Mouse (Mus musculus): ENCODE data around the gene Txnrd2. TPM values are rescaled to one million over a fixed set of nuclear protein-coding genes. Genes with fewer than 3 reads are reported as not detected.

Txnrd2 gene
- polyA plus RNA-seq, 1 experiment from 2014 or later, result 11.3 TPM

DNA sequence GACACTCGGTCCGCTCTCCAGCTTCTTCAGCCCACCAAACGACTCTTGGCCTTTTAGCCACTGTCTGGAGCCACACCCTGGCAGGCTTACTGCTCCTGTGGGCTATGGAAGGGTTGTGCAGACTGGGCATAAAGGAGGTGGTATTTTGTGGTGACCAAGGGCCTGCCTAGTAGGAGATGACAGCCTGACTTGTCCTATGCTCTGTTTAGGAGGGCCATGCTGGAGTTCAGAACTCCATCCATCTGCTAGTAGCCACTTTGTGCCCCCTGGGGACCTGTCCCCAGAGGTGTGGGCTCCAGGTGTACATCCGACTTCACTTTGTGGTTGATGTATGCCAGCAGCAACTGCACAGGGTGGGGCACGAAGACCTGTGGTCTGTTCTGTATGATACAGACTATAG is 32.6 kb upstream of the Txnrd2 start:
- DNase-seq (ENCODE audit: low spot score), result no peak

DNA sequence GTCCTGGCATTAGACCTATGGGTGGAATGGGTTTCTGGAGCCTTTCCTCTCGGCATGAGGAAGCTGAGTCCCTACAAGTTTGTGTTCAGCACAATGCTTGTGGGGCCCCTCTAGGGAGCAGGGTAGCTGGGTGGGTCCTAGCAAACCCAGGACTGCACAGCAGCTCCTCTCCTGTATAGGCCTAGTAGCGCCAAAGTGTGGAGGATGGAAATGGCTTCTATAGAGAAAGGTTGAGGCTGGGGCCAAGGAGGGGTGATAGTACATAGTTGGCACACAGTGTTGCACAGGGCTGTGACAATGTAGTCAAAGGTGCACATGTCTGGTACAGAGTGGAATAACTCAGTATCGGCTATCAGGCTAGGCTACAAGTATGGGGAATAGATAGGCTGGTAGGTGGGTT is 32.1 kb upstream of the Txnrd2 start:
- DNase-seq (ENCODE audit: low spot score), result no peak

DNA sequence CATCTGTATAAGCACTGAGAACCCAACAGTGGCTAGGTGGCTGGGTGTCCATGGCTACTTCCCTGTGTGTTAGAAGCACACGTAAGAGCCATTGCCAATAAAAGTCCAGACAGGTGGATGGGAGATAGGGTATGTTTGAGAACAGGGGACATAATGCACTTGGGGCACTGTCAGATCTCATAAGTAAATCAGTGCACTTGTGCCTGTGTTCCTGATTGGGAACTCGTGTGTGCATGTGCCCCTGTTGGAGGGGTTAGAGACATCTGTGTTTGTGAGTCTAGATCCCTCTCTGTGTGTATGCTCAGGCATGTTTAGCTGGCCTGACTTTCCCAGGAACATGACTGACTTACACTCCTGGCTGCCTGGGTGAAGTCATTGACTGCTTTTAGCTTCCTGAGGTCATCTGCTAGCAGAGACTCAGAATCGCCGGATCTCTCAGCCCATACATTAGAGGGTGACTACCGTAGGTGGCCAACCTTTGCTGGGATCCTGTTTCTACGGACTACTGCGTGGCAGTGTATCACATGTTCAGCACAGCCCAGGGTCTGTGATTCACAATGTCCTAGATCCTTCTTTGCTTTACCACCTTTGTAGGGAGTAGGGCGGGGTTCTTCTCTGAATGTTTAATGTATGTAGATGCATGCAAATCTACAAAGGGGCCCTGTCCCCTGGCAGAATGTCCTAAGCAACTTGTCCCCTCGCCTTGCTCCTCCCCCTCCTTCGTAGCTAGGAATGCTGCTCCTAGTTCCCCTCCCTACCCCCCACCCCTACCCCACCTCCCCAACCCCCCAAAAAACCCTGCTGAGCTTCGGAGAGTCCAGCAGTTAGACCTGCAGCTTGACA is 31.2 kb upstream of the Txnrd2 start:
- DNase-seq (ENCODE audit: low spot score), result no peak

DNA sequence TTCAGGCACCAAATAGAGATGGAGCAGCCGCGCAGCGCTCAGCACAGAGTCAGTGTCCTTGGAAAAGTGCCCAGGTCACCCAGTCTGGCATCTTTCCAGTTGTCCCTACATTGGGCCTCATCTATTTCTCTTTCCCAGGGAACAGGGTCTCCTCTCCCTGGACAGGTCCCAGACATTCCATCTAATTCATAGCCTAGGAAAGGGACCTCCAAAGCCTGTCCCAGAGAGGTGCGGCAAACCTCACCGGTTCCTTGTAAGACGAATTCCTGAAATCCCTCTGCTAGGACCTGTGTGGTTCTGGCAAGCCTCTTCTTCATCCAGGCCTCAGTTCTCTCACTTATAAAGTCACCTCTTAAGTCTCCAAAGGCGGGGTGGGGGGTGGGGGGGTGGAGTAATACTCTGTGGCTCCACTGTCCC is 30.6 kb upstream of the Txnrd2 start:
- DNase-seq (ENCODE audit: low spot score), result no peak

DNA sequence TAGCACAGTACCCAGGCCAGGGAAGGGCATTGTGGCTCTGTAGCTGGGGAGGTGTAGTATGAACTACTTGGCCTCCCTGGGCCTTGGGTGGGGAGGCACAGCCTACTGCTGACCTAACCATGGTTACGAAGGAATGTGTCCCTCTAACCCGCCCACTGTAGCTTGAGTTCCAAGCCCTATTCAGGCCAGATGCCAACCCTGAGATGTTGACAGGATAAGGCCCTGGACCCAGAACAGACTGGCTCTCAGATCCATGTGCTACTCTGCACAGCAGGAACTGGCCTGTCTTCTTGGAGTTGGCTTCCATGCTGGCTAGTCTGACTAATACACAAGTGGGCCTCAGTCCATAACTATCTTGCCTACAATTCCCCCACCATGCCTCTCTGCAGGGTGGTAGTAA is 30.0 kb upstream of the Txnrd2 start:
- no peak for DNase-seq (ENCODE audit: low spot score)

DNA sequence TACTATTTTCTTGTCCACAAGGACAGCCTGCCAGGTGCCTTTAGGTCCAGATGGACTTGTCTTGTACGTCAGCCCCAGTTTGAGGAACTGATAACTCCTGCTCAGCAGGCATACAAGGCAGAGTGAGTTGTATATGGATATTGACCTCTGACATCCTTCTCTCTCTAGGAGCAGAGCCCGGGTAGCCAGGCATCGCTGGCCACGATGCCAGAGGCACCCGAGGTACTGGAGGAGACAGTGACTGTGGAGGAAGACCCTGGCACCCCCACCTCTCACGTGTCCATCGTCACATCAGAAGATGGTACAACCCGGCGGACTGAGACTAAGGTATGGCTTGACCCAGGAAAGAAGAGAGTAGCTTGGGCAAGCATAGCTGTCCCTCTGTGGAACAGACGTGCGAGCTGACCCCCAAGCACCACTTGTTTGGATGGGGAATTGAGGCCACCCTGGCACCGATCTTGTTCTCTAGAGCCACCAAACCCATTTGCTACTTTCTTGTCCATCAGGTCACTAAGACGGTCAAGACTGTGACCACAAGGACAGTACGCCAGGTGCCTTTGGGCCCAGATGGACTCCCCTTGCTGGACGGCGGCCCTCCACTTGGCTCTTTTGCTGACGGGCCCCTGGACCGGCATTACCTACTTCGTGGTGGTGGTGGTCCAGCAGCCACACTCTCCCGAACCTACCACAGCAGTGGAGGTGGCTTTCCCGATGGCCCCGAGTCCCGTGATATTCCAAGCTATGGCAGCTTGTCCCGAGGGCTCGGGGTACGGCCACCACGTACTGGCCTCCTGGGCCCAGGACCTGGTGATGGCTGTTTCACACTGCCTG is 29.2 kb upstream of the Txnrd2 start:
- no peak for DNase-seq (ENCODE audit: low spot score)

DNA sequence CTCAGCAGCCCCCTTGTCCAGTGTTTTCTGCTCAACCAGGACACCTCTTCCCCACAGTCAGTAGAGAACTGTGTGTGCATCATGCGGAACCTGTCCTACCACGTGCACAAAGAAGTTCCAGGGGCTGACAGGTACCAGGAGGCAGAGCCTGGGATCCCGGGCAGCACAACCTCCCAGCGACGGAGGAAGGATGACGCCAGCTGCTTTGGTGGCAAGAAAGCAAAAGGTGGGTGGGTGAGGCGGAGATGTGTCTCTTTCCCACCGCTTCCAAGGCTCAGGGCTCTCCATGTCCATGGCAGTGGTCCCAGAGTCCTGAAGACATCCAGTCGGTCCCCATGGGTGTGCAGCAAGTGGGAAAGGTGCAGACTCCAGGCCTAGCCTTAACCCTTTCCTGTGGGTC is 26.2 kb upstream of the Txnrd2 start:
- DNase-seq (ENCODE audit: low spot score), result no peak

DNA sequence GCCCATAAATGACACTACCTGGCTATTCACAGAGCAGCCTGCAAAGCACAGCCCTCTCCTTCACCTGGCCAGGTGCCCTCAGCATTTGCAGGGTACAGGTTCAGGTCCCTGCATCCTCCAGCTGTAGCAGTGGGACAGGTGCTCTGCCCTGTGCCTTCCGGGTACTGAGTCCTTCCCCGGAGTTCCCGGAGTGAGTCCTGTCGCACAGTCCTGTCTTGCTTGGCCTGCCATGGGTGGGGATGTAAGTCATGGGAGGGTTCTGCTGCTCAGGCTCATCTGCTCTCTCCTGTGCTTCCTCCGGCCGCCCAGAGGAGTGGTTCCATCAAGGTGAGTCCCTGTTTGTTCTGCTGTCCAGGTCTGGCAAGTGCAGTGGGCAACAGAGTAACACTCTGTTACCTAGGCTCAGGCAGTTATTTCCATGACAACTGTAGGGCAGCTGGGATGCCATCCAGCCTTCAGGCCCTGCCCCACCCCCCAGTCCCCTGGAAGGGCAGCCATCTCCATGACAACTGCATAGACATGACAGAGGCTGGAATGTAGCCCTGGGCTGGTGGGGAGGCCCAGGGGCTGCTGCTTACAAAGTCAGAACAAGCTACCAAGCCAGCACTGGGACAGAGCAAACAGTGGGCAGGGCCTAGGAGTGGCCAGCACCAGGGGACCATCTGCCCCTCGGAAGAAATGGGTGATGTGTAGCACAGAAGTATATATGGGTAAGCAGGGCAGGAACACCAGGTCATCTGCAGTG is 25.5 kb upstream of the Txnrd2 start:
- no peak for DNase-seq (ENCODE audit: low spot score)

DNA sequence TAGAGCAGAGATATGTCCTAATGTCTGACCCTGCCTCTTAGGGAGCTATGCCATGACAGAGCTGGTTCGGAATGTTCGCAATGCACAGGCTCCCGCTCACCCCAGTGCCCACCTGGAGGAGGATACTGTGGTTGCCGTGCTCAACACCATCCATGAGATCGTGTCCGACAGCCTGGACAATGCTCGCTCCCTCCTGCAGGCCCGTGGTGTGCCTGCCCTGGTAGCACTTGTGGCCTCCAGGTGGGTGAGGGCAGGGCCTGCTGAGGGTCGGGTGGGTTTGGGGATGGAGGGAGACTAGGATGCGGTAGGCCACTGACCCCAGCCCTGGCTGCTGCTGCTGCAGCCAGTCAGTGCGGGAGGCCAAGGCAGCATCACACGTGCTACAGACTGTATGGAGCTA is 22.9 kb upstream of the Txnrd2 start:
- no peak for DNase-seq (ENCODE audit: low spot score)

DNA sequence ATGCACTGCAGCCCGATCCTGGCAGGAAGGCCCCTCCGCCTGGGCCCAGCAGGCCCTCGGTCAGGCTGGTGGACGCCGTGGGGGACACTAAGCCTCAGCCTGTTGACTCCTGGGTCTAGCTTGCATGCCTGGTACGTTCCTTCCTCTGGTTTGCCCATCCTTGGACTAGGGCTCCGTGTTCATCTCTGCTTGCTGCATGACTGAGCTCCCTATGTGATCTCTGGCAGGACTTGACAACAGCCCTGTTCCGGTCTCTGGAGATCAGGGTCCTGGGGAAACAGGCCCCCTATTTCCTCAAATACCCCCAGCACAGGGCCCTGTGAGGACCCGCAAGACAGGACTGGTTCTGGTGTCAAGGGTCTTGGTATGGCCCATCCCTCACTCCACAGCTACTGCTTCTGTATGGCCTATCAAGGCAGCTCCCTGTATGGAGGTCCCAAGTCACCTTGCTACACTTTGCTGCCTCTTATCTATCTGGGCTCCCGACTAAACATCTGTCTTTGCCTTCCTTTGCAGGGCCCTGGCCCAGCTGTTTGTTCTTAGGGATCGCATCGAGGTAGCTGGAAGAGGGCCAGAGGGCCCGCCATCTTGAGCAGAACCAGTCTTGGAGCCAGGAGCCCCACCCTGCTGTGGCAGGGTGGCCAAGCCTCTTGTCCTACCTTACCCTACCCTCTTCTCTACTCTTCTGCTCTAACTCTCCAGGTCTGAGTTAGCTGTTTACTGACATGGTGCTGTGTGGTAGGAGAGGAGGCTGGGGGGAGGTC is 20.9 kb upstream of the Txnrd2 start:
- no peak for DNase-seq (ENCODE audit: low spot score)

DNA sequence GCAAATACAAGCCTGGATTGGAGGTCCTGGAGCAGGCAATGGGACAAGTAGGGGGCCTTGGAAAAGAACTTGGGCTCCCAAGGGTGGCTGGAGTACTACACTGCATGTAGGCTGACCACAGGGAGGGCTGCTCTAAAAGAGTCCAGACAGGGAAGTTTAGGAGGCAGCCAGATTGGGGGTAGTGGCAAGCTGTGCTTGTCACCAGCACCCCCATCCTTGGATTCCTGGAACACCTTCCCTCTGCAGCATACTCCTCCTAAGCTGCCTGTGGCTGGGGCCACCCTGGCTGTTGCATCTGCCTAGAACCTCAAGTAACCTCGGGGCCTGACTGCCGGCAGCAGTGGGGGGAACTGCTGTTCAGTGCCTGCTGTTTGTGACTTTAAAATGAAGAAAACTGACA is 20.3 kb upstream of the Txnrd2 start:
- DNase-seq (ENCODE audit: low spot score), result no peak

DNA sequence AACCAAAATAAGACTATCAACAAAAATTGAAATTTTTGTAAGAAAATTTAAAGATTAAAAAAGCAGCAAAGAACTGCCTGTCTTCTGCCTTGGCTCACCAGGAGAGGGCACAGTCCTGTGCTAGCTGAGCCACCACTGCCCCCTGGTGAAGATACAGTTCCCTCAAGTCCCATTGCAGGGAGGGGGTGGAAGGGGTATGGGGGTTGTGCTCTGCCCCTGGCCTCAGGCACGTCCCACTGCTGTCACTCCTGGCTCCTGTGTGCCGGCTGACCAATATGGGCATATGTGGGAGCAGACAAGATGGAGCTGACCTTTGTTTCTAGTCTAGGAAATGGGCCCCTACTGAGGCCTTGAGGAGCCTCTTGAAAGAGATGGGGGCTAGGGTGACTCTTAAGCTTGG is 19.9 kb upstream of the Txnrd2 start:
- DNase-seq (ENCODE audit: low spot score), result peak; percentile 72

DNA sequence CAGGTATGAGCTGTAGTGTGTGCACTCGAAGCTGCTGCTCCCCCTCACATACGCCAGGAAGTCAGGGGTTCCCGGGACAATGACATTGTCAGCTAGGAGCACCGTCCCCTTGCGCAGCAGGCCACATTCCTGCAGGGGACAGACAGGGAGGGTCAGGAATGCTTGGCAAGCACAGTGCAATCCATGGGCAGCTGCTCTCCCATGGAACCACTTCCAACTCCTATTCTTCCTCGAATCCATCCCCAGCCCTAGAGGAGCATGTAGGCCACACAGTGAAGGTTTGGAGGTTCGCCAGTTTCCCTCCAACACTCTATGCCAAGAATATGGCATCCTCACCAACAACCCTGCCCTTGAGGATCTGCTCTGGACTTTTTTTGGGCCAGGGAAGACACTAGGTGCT is 18.3 kb upstream of the Txnrd2 start:
- DNase-seq (ENCODE audit: low spot score), result no peak

DNA sequence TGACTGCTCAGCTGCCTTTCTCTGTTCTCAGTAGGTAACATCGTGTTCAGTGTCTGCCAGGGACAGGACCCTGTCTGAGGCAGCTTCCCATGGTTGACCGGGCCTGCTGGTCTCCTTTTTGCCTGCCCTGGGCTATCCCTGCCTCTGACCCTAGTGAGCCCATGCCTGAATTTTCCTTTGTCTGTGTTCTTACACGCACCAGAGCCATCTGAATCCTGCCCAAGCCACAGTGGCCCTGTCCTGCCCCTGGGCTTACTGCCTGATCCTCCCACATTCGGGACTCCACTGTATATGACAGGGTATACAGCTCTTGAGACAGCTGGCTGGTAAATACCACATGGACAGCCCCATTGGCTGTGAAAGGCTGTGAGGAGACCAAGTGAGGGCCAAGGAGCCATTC is 16.4 kb upstream of the Txnrd2 start:
- no peak for DNase-seq (ENCODE audit: low spot score)

DNA sequence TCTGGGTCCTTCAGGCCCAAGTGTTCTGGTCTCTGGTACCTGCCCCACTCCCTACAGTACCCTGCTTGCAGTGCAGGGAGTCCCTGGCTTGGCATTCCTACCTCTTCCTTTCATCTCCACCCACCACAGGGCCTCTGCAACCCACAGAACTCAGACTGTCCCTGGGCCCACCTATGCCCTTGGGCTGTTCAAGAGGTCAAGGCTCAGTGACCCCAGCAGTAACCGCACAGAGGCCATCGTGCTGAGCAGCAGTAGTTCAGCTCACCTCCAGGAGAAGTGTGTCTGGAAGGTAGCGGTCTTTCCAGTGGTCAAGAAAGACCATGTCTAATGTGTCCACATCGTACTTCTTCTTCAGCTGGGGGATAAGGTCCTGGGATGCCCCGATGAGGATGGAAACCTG is 15.8 kb upstream of the Txnrd2 start:
- DNase-seq (ENCODE audit: low spot score), result no peak

DNA sequence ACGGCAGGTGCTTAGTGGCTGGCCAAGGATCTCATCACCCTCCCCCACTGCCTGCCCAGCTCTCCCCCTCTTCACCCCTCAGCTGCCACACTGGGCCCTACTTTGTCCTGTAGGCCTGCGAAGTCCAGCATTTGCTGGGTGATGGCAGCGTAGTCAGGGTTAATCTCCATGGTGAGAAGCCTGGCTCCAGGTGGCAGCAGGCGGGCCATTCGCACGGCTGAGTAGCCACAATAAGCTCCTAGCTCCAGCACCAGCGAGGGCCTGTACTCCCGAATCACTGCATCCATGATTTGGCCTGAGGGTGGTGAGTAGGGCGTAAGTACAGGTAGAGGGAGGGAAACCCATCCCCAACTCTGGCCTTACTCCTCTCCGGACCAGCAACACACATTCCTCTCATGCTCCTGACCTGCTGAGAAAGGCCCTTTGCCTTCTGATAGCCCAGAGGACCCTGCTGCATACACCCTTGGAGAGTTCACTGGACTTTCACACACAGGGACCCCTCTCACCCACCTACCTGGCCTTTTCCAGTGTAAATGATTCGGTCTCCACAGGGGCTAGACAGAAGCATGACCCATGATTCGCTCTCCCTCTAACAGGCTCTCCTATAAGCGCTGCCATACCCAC is 15.0 kb upstream of the Txnrd2 start:
- no peak for DNase-seq (ENCODE audit: low spot score)

DNA sequence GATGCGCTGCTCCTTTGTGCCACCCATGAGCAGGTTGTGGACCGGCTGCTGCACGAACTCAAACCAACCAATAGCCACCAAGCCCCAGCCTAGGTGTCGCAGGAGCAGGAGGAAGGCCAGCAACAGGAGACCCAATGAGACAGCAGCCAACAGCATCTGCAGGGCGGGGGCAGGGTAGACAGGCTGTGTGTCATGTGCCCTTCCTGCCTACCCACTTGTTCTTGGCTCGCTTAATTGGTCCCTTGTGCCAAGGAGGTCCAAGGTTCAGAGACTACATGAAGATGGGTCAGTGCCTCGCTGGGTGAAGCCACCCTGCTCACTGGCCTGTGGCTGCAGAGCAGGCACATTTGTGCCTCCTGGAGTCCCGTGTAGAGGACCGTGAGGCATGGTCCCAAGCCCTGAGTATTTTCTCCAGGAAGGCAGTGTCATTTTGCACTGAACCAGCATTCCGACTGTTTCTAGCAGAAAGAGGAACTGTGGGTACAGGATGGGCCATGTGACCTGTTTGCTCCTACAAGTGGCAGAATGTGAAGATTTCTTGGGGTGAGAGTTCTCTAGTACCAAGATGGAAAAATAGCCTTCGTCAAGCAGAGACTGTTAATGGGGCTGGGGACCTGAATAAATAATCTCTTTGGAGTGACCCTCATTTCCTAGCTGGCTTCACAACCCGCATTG is 14.2 kb upstream of the Txnrd2 start:
- DNase-seq (ENCODE audit: low spot score), result peak; percentile 39

DNA sequence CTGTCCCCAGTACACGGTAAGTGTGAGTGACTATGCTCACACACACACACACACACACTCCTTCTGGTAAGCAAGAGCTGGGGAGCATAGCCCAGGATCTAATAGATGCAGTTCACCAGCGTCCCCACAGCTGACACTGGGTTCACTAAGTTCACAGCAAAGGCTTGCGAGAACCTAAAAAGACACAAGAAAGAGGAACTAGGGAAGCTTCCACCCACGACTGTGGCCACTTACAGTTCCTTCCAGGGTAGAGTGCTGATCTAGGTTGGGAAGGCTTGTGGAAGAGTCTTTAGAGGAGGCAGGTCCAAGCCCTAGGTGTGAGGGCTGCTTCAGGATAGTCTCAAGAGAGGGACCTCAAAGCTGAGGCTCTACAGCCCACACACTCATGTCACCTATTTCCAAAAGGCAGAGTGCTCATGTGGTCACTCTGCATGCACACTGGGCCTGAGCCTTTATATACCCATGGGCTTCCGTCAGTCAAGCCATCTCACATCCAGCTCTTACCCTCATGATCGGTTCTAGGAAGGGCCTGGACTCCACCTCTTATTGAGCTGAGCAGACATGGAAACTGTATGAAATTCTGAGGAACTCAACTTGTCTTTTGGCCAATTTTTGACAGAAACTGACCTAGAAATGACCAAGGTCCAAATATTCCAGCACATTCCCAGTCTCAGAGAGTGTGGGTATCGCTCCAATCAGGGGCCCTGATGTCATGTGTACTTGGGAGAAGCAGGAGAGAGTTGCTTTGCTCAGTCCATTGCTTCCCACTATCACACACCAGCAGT is 13.0 kb upstream of the Txnrd2 start:
- DNase-seq (ENCODE audit: low spot score), result no peak

DNA sequence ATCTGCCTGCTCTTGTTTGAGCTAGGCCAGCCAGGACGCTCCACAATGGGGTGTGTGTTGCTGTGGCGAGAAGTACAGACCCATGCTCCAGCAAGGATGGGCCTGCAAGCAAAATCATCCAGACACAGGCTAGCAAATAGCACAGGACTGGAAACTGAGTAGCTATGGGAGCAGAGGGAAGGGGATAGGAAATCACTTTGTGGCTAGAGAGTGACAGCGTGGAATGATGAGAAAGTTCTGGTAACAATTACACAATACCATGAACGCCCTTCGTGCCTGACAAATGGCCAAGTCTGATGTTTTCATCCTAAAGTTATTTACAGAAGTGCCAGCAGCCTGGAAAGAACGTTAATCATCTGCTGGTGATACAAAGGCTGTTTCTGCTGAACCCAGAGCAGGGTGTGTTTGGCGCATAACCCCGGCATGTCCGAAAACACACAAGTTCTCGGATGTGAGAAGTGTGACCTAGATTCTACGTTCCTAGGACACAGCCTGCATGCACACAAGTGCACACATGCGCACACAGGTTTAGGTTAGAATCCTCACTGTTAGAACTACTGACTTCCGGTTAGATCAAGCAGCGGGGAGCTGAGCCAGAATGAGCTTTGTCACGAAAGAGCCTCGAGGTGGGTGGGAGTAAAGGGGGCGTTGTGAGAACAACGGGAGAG is 10.0 kb upstream of the Txnrd2 start:
- DNase-seq (ENCODE audit: low spot score), result peak; percentile 60

Data from thymus, postnatal 0 days (tissue).